Mouse (Mus musculus) adrenal gland, adult 18-20 months (tissue): Measurements from ENCODE around the gene Gk5. TPM values are rescaled to one million over a fixed set of nuclear protein-coding genes. Genes with fewer than 3 reads are reported as not detected.
"Not testable (repeated sequence)": the region's sequence is repeated elsewhere in the genome, so short reads cannot be mapped to it uniquely, and the experiment has no call there.

ENCODE experiments used
- DNase-seq, 2 experiments: peaks; one replicate each; pipeline ENCODE4 v3.0.0; 2021 to 2022; ENCODE audit warnings: low spot score in 2 of 2
- total RNA-seq, 2 experiments: library from RNA; stranded (reverse); gene quantifications; 1 replicate in 1 of 2; 2 replicates in 1 of 2; pipeline ENCODE4 v1.2.3; 2021

Gene Gk5
- total RNA-seq, 2 experiments from 2014 or later = 3.8 to 4.5 TPM

GRCm38 (mm10) chr9:96143633-96144032 is 24.5 kb downstream of the Gk5 start:
- no peak for DNase-seq

- DNase-seq = no peak
Observed at GRCm38 (mm10) chr9:96144883-96145282, 25.7 kb downstream of the Gk5 start.

GRCm38 (mm10) chr9:96152801-96153200 is 33.6 kb downstream of the Gk5 start:
- no peak for DNase-seq

GRCm38 (mm10) chr9:96158431-96158830 is 39.3 kb downstream of the Gk5 start:
- no peak for DNase-seq

GRCm38 (mm10) chr9:96159047-96159446 is 39.9 kb downstream of the Gk5 start:
- no peak for DNase-seq

- DNase-seq = no peak
Observed at GRCm38 (mm10) chr9:96160767-96161166, 41.6 kb downstream of the Gk5 start.

- DNase-seq = no peak
Observed at GRCm38 (mm10) chr9:96162421-96162820, 43.3 kb downstream of the Gk5 start.

- DNase-seq = no peak
Observed at GRCm38 (mm10) chr9:96163443-96163842, 44.3 kb downstream of the Gk5 start.

- DNase-seq = not testable (repeated sequence)
Observed at GRCm38 (mm10) chr9:96163983-96164382, 44.8 kb downstream of the Gk5 start.

- peak; percentile 82 to 84 for DNase-seq
Observed at GRCm38 (mm10) chr9:96167168-96167585, 48.0 kb downstream of the Gk5 start.

GRCm38 (mm10) chr9:96170600-96170999 is 51.4 kb downstream of the Gk5 start:
- no peak for DNase-seq

- no peak for DNase-seq
Observed at GRCm38 (mm10) chr9:96184909-96185308, 65.7 kb downstream of the Gk5 start.

GRCm38 (mm10) chr9:96186701-96187100 is 67.5 kb downstream of the Gk5 start:
- DNase-seq = no peak

GRCm38 (mm10) chr9:96195885-96196622 is 76.9 kb downstream of the Gk5 start, which contains the start of gene Tfdp2:
Gene Tfdp2, plus strand, starts transcription at chr9:96196275.
- DNase-seq = peak; percentile 86 to 87

- peak; percentile 31 to 38 for DNase-seq
Observed at GRCm38 (mm10) chr9:96196636-96197181, 77.5 kb downstream of the Gk5 start.

- DNase-seq = no peak
Observed at GRCm38 (mm10) chr9:96197806-96198205, 78.6 kb downstream of the Gk5 start.

- DNase-seq = no peak
Observed at GRCm38 (mm10) chr9:96203663-96204062, 84.5 kb downstream of the Gk5 start.

GRCm38 (mm10) chr9:96207428-96207827 is 88.3 kb downstream of the Gk5 start:
- DNase-seq = no peak

GRCm38 (mm10) chr9:96213036-96213645 is 94.0 kb downstream of the Gk5 start:
- no peak for DNase-seq

GRCm38 (mm10) chr9:96214171-96214570 is 95.0 kb downstream of the Gk5 start:
- no peak for DNase-seq

- no peak for DNase-seq
Observed at GRCm38 (mm10) chr9:96217299-96217698, 98.1 kb downstream of the Gk5 start.

- DNase-seq = no peak
Observed at GRCm38 (mm10) chr9:96217799-96218198, 98.6 kb downstream of the Gk5 start.
